Mouse (Mus musculus) CH12F3 (cell line): ENCODE results near the gene Accsl.

ENCODE experiments used
- in situ Hi-C: fragments of 300-500 bp; cut with MboI; formaldehyde crosslinking; loops from 2 replicates; pipeline ENCODE4 v1.14.3; 2020; ENCODE audit warnings: low sequenced_read_pairs

Gene Accsl

GRCm38 (mm10) chr2:93813343-93813742 lies 55.6 kb downstream of the Accsl start:
- in situ Hi-C loops = no loop called here

DNA sequence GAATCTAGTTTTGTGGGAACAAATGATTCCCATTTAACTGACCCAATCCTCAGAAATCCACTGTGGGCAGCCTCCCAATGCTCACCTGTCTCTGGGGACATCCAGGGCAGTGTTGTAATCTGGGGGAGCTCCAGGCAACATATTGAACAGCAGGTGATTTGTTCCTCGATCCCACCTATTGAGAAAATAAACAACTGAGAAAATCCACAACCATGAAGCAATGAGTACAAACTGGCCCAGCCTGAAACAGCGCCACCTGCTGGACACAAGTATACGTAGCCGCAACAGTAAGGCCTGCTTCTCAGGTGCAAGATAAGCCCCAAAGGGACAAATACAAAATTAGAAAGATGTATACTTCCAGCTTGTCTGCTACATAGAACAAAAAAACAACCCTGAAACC lies 57.1 kb downstream of the Accsl start:
- in situ Hi-C loops = no loop called here

- in situ Hi-C loops = loop anchor here (10.0 kb wide), 1 partner anchor 335 kb away; no protein-coding TSS in a partner anchor
Measured at GRCm38 (mm10) chr2:93809931-93810330, 59.0 kb downstream of the Accsl start.

DNA sequence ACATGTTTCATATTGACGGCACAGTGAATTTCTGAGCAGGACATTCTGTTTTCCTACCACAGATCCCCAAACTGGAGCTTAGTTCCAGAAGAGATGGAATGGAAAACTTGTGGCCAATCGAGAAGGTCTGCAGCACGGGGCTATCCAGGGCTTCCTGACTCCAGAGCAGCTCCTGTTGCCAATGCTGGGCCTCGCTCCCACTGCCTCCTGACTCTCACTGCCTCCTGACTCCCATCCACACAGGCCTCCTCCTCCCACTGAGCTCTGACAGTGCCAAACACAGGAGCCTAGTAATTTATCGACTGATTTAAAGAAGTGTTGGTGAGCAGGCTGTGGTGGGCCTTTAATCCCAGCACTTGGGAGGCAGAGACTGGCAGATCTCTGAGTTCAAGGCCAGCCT lies 60.9 kb downstream of the Accsl start:
- in situ Hi-C loops = loop anchor here (10.0 kb wide), 1 partner anchor 333 kb away; no protein-coding TSS in a partner anchor

- in situ Hi-C loops = loop anchor here (10.0 kb wide), 1 partner anchor 333 kb away; no protein-coding TSS in a partner anchor
Measured at GRCm38 (mm10) chr2:93807440-93807839, 61.5 kb downstream of the Accsl start.

- in situ Hi-C loops = loop anchor here (10.0 kb wide), 1 partner anchor 332 kb away; no protein-coding TSS in a partner anchor
Measured at GRCm38 (mm10) chr2:93806487-93807201, 62.3 kb downstream of the Accsl start.

GRCm38 (mm10) chr2:93805523-93805922 lies 63.4 kb downstream of the Accsl start:
- in situ Hi-C loops = loop anchor here (10.0 kb wide), 1 partner anchor 331 kb away; no protein-coding TSS in a partner anchor
